Mouse (Mus musculus) embryonic stem cell, embryonic (primary cell): ENCODE data around the gene Gm3285.

Source experiments
- CTCF ChIA-PET, 4 experiments: fragments of 300-600 bp in 2 of 4; fragments of 350-600 bp in 2 of 4; sonication (Branson Sonifier 250); formaldehyde crosslinking; loops; one replicate each; lab custom pipeline; 2022; ENCODE audit warnings: inconsistent platforms in 2 of 4; lab: Charles Lee
- POLR2A ChIA-PET, 4 experiments: fragments of 300-600 bp in 2 of 4; fragments of 350-600 bp in 2 of 4; sonication (Branson Sonifier 250); formaldehyde crosslinking; loops; one replicate each; lab custom pipeline; 2022; ENCODE audit warnings: antibody characterized with exemption in 4 of 4, inconsistent platforms in 1 of 4; lab: Charles Lee

Gm3285 gene

DNA sequence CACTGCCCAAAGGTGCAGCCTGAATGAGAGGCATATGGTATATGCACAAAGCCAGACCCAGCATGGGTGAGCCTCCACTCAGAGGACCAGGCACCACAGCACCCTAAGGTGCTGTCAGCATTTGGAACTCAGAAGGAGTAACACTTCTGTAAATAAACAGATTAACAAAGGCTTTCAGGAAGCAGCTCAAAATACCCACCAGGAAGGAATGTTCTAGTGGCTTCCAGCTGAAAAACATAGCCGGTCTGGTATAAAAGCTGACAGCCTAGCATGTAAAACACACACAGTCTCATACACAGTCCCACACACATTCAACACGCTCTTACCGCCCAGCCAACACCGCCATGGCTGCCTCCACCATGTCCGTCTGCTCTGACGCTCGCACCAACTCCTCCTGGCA, at the start of gene Gm3285:
Gene Gm3285, plus strand, starts transcription at position 301 of the 400 bp plus-strand sequence.
- CTCF ChIA-PET: interaction anchor here in 1 of 4 experiments (0.5 kb wide), 2 partner anchors 319 to 1171 kb away, joined by 4 to 9 read pairs; no protein-coding TSS in a partner anchor
- POLR2A ChIA-PET: interaction anchor here in 2 of 4 experiments (0.8 to 1.0 kb wide), 2 partner anchors 11 to 41 kb away, joined by 3 read pairs; partner anchors contain the start of gene Lrrc3 (in 1 of the 2)

DNA sequence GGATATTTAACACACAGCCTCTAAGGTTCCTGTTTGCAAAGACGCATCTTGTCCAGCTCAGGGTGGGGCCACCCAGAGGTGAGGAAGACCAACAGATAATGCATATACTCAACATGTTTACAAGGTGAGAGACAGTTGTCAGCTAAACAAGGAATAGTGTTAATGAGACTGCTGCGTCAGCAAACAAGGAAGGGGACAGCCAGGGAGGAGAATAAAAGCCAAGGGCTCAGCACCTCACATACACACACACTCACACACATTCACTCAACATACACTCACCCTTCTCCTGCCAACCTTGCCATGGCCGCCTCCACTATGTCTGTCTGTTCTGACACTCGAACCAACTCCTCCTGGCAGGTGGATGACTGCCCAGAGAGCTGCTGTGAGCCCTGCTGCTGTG, 47.4 kb upstream of the Gm3285 start, which contains the start of gene Gm2696:
Gene Gm2696, plus strand, starts transcription at position 301 of the 400 bp plus-strand sequence.
- CTCF ChIA-PET: interaction anchor here in 2 of 4 experiments (0.7 to 1.3 kb wide), 5 partner anchors 8 to 111 kb away, joined by 3 to 4 read pairs (median 3); no protein-coding TSS in a partner anchor
- POLR2A ChIA-PET: interaction anchor here in 1 of 4 experiments (0.6 kb wide), 1 partner anchor 130 kb away, joined by 3 read pairs; no protein-coding TSS in a partner anchor

DNA sequence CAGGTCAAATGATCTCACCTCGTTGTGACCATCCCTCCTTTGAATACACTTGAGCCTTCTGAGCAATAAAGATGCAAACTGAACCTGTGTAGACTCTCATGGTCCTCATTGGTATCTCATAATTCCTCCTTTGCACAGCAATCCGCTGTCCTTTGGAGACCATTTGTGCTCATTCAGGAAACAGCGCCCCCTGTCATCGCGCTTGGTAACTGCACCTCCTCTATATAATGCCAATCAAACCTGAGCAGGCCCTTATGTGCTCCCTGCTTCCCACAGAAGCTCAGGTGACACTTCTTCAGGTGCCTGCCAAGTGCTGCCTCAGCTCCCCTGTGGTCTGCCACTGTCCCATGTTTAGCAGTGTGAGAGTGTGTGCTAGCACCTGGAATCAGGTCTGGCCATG, 46.3 kb upstream of the Gm3285 start:
- ChIA-PET POLR2A (no interaction called here), CTCF (interaction anchor here in 3 of 4 experiments (0.6 to 1.4 kb wide), 10 partner anchors 17 to 249 kb away, joined by 3 to 7 read pairs (median 3); partner anchors contain the start of gene Krtap10-10 (in 1 of the 3))

DNA sequence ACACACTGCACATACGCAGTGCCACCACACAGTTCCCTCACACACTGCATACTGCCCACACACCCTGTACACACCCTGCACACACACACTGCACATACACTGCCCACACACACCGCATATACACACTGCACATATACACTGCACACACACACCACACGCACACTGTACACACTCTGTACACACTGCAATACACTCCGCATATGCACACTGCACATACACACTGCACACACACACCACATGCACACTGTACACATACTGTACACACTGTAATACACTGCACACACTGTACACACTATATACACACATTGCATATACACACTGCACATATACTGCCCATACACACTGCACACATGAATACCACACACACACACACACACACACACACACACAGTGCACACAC, 43.3 kb upstream of the Gm3285 start:
- CTCF ChIA-PET: no interaction called here

DNA sequence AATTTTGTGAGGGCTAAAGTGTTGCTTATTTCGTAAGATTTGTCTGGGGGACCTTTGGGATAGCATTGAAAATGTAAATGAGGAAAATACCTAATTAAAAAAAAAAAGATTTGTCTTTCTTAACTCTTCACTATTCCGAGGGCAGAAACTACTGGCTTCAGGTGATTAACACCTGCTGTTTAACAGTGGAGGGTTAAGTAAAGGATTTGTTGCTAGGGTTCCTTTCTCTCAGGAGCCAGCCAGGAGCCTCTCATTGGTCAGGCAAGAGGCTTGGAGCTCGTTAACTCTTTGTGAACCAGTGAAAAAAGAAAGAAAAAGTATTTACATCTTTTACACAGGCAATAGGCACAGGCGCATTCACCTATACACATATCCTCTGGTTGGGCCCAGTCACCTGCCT, 42.6 kb upstream of the Gm3285 start:
- CTCF ChIA-PET: no interaction called here
- POLR2A ChIA-PET: no interaction called here

More for the DNA sequence above, 43.3 kb upstream of the Gm3285 start:
- POLR2A ChIA-PET: no interaction called here

DNA sequence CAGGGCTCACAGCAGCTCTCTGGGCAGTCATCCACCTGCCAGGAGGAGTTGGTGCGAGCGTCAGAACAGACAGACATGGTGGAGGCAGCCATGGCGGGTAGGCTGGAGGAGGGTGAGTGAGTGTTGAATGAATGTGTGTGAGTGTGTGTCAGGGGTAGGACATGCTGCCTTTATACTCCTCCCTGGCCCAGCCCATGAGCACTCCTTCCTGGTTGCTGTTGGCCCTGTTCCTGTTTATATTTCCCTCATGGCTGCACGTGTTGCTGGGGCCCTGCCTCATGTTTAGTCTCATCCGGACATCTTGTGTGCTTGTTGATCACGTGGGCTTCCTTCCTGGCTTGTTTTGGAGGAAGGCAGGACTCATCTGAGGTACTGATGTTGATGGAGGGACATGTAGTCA, 34.8 kb upstream of the Gm3285 start, which contains the start of gene Krtap10-4:
Gene Krtap10-4, minus strand, starts transcription at position 145 of the 400 bp plus-strand sequence.
- ChIA-PET CTCF (no interaction called here), POLR2A (interaction anchor here in 1 of 4 experiments (0.6 kb wide), 1 partner anchor 32 kb away, joined by 4 read pairs; the partner anchor contains the start of gene Gm9639)

DNA sequence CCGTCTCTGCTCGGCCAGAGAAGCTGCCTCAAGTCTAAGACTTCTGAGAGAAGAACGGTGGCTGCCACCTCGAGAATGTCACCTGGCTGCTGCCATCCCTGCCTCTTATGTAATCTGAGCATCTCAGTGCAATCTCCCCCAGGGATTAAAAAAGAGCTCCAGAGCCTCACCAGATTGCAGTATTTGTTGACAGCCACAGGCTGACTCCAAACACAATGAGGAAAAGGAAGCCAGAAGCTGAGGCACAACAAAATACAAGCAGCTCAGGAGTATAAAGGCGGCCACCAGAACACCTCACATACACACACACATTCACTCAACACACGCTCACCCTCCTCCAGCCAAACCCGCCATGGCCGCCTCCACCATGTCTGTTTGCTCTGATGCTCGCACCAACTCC, 26.1 kb upstream of the Gm3285 start, which contains the start of gene Krtap10-10:
Gene Krtap10-10, plus strand, starts transcription at position 301 of the 400 bp plus-strand sequence.
- ChIA-PET POLR2A (interaction anchor here in 2 of 4 experiments (0.6 to 1.4 kb wide), 3 partner anchors 29 to 152 kb away, joined by 3 to 4 read pairs (median 3); partner anchors contain the start of gene Lrrc3 (in 1 of the 2)), CTCF (interaction anchor here in 1 of 4 experiments (0.6 to 1.6 kb wide), 3 partner anchors 14 to 83 kb away, joined by 3 to 4 read pairs (median 3); no protein-coding TSS in a partner anchor)

DNA sequence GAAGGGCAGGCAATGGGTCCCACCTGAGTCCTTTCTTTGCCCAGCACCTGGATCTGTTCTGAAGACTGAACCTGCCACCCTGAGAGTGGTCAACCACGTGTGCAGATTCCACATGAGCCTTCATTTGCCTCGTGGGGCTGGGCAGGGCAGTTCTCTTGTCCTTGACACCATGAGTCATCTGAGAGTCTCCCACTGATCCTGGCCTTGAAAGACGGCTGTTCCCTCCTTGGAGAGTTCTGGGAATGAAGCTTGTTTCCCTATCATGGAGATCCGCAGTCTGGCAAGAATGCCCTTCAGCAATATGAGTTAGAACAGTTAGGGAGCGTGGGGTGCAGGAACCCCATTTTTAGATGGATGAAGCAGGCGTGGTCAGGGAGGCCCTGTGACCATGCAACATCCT, 22.8 kb upstream of the Gm3285 start:
- POLR2A ChIA-PET: interaction anchor here in 1 of 4 experiments (0.6 kb wide), 1 partner anchor 862 kb away, joined by 3 read pairs; no protein-coding TSS in a partner anchor
- CTCF ChIA-PET: interaction anchor here in 1 of 4 experiments (0.6 kb wide), 1 partner anchor 341 kb away, joined by 4 read pairs; no protein-coding TSS in a partner anchor

DNA sequence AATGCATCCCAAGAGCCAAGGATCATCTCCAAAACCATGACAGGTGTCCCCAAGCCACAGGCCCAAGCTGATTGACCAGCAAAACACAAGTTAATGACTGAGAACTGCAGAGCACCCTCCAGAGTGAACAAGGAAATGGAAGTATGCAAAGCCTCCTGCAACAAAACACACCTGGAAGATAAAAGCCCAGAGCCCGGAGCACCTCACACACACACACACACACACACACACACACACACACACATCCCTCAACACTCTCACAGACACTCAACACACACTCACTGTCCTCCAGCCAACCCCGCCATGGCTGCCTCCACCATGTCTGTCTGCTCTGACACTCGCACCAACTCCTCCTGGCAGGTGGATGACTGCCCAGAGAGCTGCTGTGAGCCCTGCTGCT, 15.3 kb upstream of the Gm3285 start, which contains the start of gene Gm36176:
Gene Gm36176, plus strand, starts transcription at position 301 of the 400 bp plus-strand sequence.
- POLR2A ChIA-PET: interaction anchor here in 1 of 4 experiments (0.6 kb wide), 1 partner anchor 566 kb away, joined by 3 read pairs; no protein-coding TSS in a partner anchor
- CTCF ChIA-PET: no interaction called here

DNA sequence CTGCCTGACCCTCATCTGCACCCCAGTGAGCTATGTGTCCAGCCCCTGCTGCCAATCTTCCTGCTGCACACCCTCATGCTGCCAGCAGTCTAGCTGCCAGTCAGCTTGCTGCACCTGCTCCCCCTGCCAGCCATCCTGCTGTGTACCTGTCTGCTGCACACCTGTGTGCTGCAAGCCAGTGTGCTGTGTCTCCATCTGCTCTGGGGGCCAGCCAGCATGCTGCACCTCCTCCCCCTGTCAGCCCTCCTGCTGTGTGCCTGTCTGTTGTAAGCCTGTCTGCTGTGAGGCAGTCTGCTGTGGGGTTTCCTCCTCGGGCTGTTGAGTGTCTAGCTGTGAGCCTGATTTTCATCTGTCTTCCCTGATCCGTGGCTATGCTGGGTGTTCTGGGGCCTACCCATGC, 14.8 kb upstream of the Gm3285 start:
- POLR2A ChIA-PET: interaction anchor here in 1 of 4 experiments (0.6 kb wide), 1 partner anchor 565 kb away, joined by 3 read pairs; no protein-coding TSS in a partner anchor

DNA sequence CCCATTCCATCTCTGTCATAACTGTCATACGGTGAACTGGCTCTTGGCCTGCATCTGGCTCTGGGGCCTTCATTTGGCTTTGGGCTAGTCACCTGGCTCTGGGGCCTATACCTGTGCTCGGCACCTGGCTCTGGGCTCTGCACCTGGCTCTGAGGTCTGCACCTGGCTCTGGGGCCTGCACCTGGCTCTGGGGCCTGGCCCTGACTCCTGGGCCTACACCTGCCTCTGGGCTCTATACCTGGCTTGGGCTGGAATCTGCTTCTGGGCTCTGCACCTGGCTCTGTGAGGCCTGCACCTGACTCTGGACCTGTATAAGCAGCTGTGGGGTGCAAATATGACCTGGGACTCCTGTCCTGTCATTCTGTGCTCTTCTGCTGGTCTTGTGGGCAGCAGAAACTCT, 14.2 kb upstream of the Gm3285 start:
- POLR2A ChIA-PET: no interaction called here
- CTCF ChIA-PET: interaction anchor here in 1 of 4 experiments (0.7 kb wide), 1 partner anchor 275 kb away, joined by 4 read pairs; no protein-coding TSS in a partner anchor

More for the DNA sequence above, 14.8 kb upstream of the Gm3285 start:
- CTCF ChIA-PET: interaction anchor here in 1 of 4 experiments (0.7 kb wide), 1 partner anchor 275 kb away, joined by 4 read pairs; no protein-coding TSS in a partner anchor

DNA sequence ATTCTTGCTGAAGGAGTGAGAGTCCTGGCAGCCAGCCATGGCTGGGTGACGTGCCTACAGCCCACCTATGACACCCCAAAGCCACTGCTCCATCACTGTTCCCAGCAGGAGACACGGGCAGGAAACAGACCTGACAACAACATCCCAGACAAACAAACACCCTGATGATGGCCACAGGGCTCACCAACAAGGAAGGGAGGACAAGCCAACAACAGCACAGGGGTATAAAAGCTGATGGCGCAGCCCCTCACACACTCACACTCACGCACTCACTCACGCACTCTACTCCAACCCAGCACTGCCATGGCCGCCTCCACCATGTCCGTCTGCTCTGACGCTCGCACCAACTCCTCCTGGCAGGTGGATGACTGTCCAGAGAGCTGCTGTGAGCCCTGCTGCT, 9.2 kb upstream of the Gm3285 start, which contains the start of gene Gm10318:
Gene Gm10318, plus strand, starts transcription at position 301 of the 400 bp plus-strand sequence.
- POLR2A ChIA-PET: interaction anchor here in 2 of 4 experiments (1.0 to 1.6 kb wide), 2 partner anchors 11 to 12 kb away, joined by 3 read pairs; no protein-coding TSS in a partner anchor
- CTCF ChIA-PET: interaction anchor here in 1 of 4 experiments (0.6 kb wide), 1 partner anchor 72 kb away, joined by 5 read pairs; no protein-coding TSS in a partner anchor

DNA sequence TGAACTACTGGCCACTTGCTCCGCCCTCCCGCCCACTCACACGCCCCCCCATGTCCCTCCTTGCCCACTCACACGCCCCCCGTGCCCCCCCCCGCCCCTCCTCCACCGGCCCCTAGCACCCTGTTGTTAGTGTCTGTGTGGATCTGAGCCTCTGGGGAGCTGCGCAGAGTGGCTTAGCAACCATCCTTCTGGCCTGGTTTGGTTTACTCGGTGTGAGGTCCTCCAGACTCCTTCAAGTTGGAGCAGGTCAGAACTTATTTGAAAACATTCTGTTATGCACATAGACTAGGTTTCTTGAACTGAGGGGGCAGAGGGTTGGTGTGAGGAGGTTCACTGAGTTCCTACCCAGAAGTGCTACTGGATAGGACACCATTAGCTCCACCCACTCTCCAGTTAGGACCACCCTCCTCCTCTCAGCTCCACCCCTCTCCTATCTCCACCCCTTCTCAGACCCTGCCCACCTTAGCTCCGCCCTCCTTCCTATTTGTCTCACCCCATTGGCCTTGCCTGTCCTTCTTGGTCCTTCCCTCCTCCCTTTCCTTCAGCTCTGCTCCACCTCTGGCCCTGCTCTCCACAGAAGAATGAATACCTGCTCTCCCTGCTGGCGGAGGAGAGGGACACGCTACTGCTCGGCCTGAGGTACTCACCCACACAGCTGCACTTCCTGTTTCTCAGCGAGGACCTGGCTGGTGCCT, 2.4 kb downstream of the Gm3285 start:
- CTCF ChIA-PET: interaction anchor here in 3 of 4 experiments (0.6 to 1.6 kb wide), 21 partner anchors 8 to 718 kb away, joined by 3 to 10 read pairs (median 4); partner anchors contain the start of genes D10Jhu81e (in 1 of the 3), Lrrc3 (in 1 of the 3), Pfkl (in 1 of the 3) and Pwp2 (in 1 of the 3)
- POLR2A ChIA-PET: interaction anchor here in 3 of 4 experiments (0.6 to 1.7 kb wide), 25 partner anchors 9 to 902 kb away, joined by 3 to 12 read pairs (median 4); partner anchors contain the start of genes Lrrc3 (in 2 of the 3), Pttg1ip (in 2 of the 3), Gm10318 (in 1 of the 3) and Icosl (in 1 of the 3)

DNA sequence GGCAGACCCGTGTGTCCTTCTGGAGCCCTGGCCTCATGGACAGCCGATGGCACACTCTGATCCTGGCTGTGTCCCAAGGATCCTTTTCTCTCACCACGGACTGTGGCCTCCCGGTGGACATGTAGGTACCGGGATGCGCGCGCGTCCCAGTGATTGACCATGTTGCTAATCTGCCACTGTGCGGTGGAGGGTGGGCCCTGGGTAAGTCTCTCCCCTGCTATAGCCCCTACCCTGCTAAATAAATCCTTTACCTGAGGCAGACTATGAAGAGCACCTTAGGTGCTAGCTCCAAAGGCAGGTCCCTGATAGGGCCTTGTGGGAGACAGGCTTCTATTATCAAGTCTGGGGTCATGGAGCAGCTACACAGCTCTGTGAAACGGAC, 3.0 kb downstream of the Gm3285 start:
- POLR2A ChIA-PET: interaction anchor here in 3 of 4 experiments (0.6 to 1.6 kb wide), 18 partner anchors 9 to 903 kb away, joined by 3 to 12 read pairs (median 4); partner anchors contain the start of genes Lrrc3 (in 2 of the 3), Pttg1ip (in 2 of the 3), Icosl (in 1 of the 3) and Krtap10-10 (in 1 of the 3)

DNA sequence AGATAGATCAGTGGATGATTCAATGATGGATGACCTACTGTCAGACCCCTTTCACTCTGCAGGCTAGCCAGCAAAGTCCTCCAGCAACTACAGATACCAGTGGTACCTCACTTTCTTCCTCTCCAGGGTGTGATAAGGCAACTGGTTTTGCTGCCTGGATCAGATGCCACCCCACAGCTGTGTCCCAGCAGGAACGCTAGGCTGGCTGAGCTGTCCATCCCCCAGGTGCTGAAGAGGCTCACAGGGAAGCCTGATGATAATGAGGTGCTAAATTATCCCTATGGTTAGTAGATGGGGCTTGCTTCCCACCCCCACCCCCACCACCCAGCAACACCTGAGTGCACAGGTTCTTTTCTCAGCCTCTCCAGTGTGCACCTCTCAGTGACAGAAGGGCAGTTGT, 5.8 kb downstream of the Gm3285 start:
- CTCF ChIA-PET: no interaction called here

More for the DNA sequence above, 3.0 kb downstream of the Gm3285 start:
- CTCF ChIA-PET: interaction anchor here in 2 of 4 experiments (0.7 to 1.4 kb wide), 14 partner anchors 12 to 347 kb away, joined by 3 to 10 read pairs (median 4); partner anchors contain the start of genes D10Jhu81e (in 1 of the 2), Lrrc3 (in 1 of the 2) and Pwp2 (in 1 of the 2)

DNA sequence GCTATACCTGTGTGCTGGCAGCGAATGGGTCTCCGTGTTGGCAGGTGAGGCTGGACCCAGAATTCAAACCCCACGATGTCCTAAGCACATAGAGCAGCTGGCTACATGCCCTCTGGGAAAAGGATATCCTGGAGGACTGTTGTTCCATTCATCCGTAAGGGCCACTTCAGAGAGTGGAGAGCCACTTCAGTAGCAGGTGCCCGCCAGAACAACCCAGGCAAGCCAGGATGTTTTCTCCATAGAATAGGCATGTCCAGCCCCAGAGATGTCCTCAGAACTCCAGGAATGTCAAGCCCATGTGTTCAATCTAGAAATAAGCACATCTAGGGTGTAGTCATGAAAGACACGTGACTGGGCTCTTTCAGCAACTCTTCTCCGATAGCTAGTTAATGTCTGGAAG, 7.9 kb downstream of the Gm3285 start:
- ChIA-PET POLR2A (no interaction called here), CTCF (no interaction called here)

More for the DNA sequence above, 5.8 kb downstream of the Gm3285 start:
- POLR2A ChIA-PET: interaction anchor here in 2 of 4 experiments (0.6 to 1.2 kb wide), 2 partner anchors 337 to 357 kb away, joined by 3 to 5 read pairs; partner anchors contain the start of gene Itgb2 (in 1 of the 2)

DNA sequence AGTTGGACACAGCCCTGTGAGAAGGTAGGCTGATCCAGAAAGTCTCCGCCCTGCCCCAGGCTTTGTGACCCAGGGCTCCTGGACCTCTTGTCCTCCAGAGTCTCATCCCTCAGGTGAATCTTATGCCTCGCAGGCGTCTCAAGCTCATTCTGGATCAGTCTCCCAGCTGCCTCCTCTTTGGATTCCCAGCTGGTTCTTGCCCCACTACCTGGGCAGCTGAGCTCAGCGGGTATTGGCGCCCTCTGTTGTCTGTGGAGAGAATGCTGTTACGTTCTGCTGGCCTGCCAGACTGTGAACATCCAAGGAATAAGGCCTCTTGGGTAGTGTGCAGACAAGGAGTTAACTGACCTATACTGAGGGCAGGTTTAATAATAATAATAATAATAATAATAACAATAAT, 17.2 kb downstream of the Gm3285 start:
- POLR2A ChIA-PET: no interaction called here

More for the DNA sequence above, 17.2 kb downstream of the Gm3285 start:
- CTCF ChIA-PET: interaction anchor here (0.5 to 1.7 kb wide), 16 partner anchors 12 to 430 kb away, joined by 3 to 9 read pairs (median 3); partner anchors contain the start of gene Lrrc3 (in 2 of the 4)
